Mouse (Mus musculus) spleen, adult 12 weeks (tissue): ENCODE measurements around the gene Cyp2d34.

ENCODE experiments used
- DNase-seq: peaks from one replicate; pipeline ENCODE4 v3.0.0; 2022; ENCODE audit warnings: low spot score

The Cyp2d34 gene

GRCm38 (mm10) chr15:82620531-82621202 lies at the start of gene Cyp2d34:
Gene Cyp2d34 (minus strand): TSS chr15:82620946.
- no peak for DNase-seq

- no peak for DNase-seq
These were observed 35.6 kb upstream of the Cyp2d34 start for GRCm38 (mm10) chr15:82656346-82656745.

- DNase-seq: no peak
These were observed 23.6 kb upstream of the Cyp2d34 start for GRCm38 (mm10) chr15:82644371-82644770.

- DNase-seq: no peak
These were observed 23.0 kb upstream of the Cyp2d34 start for GRCm38 (mm10) chr15:82643771-82644170.

GRCm38 (mm10) chr15:82642771-82643170 lies 22.0 kb upstream of the Cyp2d34 start:
- DNase-seq: no peak

- DNase-seq: no peak
These were observed 21.2 kb upstream of the Cyp2d34 start for GRCm38 (mm10) chr15:82641921-82642320.

- DNase-seq: no peak
These were observed 20.6 kb upstream of the Cyp2d34 start for GRCm38 (mm10) chr15:82641390-82641789.

- DNase-seq: no peak
These were observed 19.5 kb upstream of the Cyp2d34 start for GRCm38 (mm10) chr15:82640201-82640600.

GRCm38 (mm10) chr15:82637130-82638075 lies 16.7 kb upstream of the Cyp2d34 start:
- DNase-seq: no peak

GRCm38 (mm10) chr15:82634976-82635375 lies 14.2 kb upstream of the Cyp2d34 start:
- DNase-seq: no peak

- DNase-seq: no peak
These were observed 1.2 kb upstream of the Cyp2d34 start for GRCm38 (mm10) chr15:82621993-82622392.

GRCm38 (mm10) chr15:82618362-82619020 lies 2.3 kb downstream of the Cyp2d34 start:
- DNase-seq: no peak

GRCm38 (mm10) chr15:82582621-82583020 lies 38.1 kb downstream of the Cyp2d34 start:
- no peak for DNase-seq

- DNase-seq: no peak
These were observed 41.7 kb downstream of the Cyp2d34 start for GRCm38 (mm10) chr15:82579071-82579470.

- no peak for DNase-seq
These were observed 47.9 kb downstream of the Cyp2d34 start for GRCm38 (mm10) chr15:82572856-82573255.
